Mouse (Mus musculus) thymus, adult 2 months (tissue): Measurements from ENCODE around the gene Ost4.

ENCODE experiments used
- CTCF ChIP-seq: fragments of 200-500 bp; IDR thresholded peaks from 2 replicates; pipeline ENCODE4 v1.5.1; 2012; ENCODE audit warnings: mild to moderate bottlenecking, control low read depth, low read length, moderate library complexity, borderline replicate concordance; ENCODE audit not compliant: control insufficient read depth, poor library complexity, insufficient read depth; ENCODE audit errors: extremely low read depth
- POLR2A ChIP-seq: fragments of 200-500 bp; IDR thresholded peaks from 2 replicates; pipeline ENCODE4 v1.6.1; 2012; ENCODE audit warnings: mild to moderate bottlenecking, low read length, control low read depth, moderate library complexity; ENCODE audit not compliant: control insufficient read depth, poor library complexity, insufficient read depth; ENCODE audit errors: extremely low read depth

DNA sequence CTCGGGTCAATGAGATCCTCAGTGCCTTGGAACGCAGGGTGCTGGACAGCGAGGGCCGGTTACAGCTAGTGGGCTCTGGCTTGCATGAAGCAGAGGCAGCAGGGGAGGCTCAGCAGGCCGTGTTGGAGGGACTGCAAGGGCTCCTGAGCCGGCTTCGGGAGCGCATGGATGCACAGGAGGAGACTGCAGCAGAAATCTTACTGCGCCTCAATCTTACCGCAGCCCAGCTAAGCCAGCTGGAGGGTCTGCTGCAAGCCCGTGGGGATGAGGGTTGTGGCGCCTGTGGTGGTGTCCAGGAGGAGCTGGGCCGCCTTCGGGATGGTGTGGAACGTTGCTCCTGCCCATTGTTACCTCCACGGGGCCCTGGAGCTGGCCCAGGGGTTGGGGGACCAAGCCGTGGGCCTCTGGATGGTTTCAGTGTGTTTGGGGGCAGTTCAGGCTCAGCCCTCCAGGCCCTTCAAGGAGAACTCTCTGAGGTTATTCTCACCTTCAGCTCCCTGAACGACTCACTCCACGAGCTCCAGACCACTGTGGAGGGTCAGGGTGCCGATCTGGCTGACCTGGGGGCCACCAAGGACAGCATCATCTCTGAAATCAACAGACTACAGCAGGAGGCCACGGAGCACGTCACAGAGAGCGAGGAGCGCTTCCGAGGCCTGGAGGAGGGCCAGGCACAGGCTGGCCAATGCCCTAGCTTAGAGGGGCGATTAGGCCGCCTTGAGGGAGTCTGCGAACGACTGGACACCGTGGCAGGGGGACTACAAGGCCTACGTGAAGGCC is 10.5 kb upstream of the Ost4 start:
- TF ChIP-seq CTCF (no peak), POLR2A (no peak)
